9 mouse cellular contexts compared by ENCODE assay signal in the genomic region with DNA sequence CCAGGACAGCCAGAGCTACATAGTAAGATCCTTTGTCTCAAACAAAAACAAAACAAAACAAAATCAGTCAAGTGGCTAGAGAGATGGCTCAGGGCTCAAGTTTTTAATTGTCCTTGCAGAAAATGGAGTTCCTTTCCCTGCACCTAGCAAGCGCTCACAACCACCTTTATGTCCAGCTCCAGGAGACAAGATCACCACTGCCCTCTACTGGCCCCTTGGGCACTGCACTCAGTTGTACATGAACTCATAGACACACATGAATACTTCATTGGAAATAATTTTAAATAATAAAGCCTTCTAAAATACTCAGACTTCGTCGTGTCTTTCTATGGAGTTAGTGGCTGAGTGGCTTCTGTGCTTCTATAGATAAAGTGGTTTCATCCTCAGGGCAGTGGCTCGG. TPM values are rescaled to one million over a fixed set of nuclear protein-coding genes. Genes with fewer than 3 reads are reported as not detected.
DNase-seq lines count a peak whose midpoint lies in the region; ATAC-seq lines count a peak whose summit lies in the region.
"Had no signal": no experiment of that assay in that cellular context is flagged by ENCODE, and none has a peak within 500 bp of the region (broad histone marks: within the 10 kb centered on the region; RNA-seq: fewer than 3 reads in every experiment).

No protein-coding gene starts in this region.

- no peaks in the 10 kb centered on the region for H3K36me3 ChIP-seq in kidney, embryonic 15.5 days
- H3K36me3 ChIP-seq: heart, embryonic 15.5 days had no signal

- H3K9me3 ChIP-seq in kidney, embryonic 15.5 days (replicated peaks): no peaks in the 10 kb centered on the region
- H3K9me3 ChIP-seq: heart, embryonic 15.5 days had no signal

- ATAC-seq in kidney, embryonic 15.5 days (replicated peaks; ENCODE audit: low FRiP score): no peak

- DNase-seq in kidney, adult 11 months: peak; percentile 63
- DNase-seq in MEL-GATA-1-ER (ENCODE audit: extremely low read depth, low read depth): peak; percentile 51
- peak; percentile 62 for DNase-seq in c-Kit-positive CD71-negative TER-119-negative erythroid progenitor cells, embryonic 14.5 days (ENCODE audit: low read depth)
- DNase-seq in gastrocnemius, postnatal 36 days: peak; percentile 35 to 38
- peak; percentile 46 to 64 for DNase-seq in left cerebral cortex, postnatal 25 days (ENCODE audit: low spot score in 2 of 2)
- DNase-seq in retina, postnatal 1 day: peak; percentile 77
- peak; percentile 35 for DNase-seq in urinary bladder, postnatal 36 days (ENCODE audit: low spot score in 2 of 2)

- no peaks in the 10 kb centered on the region for H3K4me1 ChIP-seq in kidney, embryonic 15.5 days

- H3K27ac ChIP-seq in kidney, embryonic 15.5 days: no peak overlapping the region
- H3K27ac ChIP-seq: heart, embryonic 15.5 days had no signal

- intact Hi-C loops in gastrocnemius, postnatal 36 days (cut with DNase I): loop anchor here (10.0 kb wide), 1 partner anchor 299 kb away; the partner anchor contains the start of gene Fam171a1
- intact Hi-C loops in left cerebral cortex, postnatal 25 days (cut with DNase I): loop anchor here (2.0 to 10.0 kb wide), 2 partner anchors 65 to 299 kb away; partner anchors contain the start of gene Fam171a1

- H3K9ac ChIP-seq in kidney, embryonic 15.5 days: no peak overlapping the region
- H3K9ac ChIP-seq: heart, embryonic 15.5 days had no signal

- 43% methylated on average over 4 of the region's 4 CpGs for WGBS in kidney, embryonic 15.5 days

- no peak overlapping the region for H3K4me3 ChIP-seq in kidney, embryonic 15.5 days (replicated peaks)
- H3K4me3 ChIP-seq: heart, embryonic 15.5 days had no signal

- peaks cover 25% of the 10 kb centered on the region for H3K27me3 ChIP-seq in kidney, embryonic 15.5 days

- H3K4me2 ChIP-seq in kidney, embryonic 15.5 days: no peak overlapping the region
- H3K4me2 ChIP-seq: heart, embryonic 15.5 days had no signal

RNA-seq across cellular contexts. Expression of gene Meig1, which starts 8.2 kb away (rescaled TPM):
- polyA plus RNA-seq in kidney, embryonic 15.5 days (2015; fragmentation: Nextera tagmentation; extraction: Ambion mirVana): not detected in 2 replicates
- total RNA-seq in gastrocnemius, postnatal 36 days (2021): not detected
- 1 to 10 TPM; 3.3 to 4.6 TPM for total RNA-seq in left cerebral cortex, postnatal 25 days (2021)

RNA-seq across cellular contexts. Expression of gene Dclre1c, which starts 9.7 kb away (rescaled TPM):
- 6.5 and 6.9 TPM in 2 replicates for polyA plus RNA-seq in kidney, embryonic 15.5 days (2015; fragmentation: Nextera tagmentation; extraction: Ambion mirVana)
- 1 to 10 TPM; 1.8 to 2.7 TPM for total RNA-seq in gastrocnemius, postnatal 36 days (2021)
- total RNA-seq in left cerebral cortex, postnatal 25 days (2021): 10 to 100 TPM; 10.2 to 11.4 TPM

RNA-seq across cellular contexts. Expression of gene Olah, which starts 17.2 kb away (rescaled TPM):
- polyA plus RNA-seq in kidney, embryonic 15.5 days (2015; fragmentation: Nextera tagmentation; extraction: Ambion mirVana): not detected in 2 replicates
- total RNA-seq in gastrocnemius, postnatal 36 days (2021): not detected
- under 1 TPM in 1 of 2 experiments, not detected in 1; 0.18 TPM for total RNA-seq in left cerebral cortex, postnatal 25 days (2021)
- polyA plus RNA-seq: heart, embryonic 15.5 days had no signal

Comparison
In these comparisons a context has a peak if more than half of its experiments do, and no peak if none do; other contexts are left out.
1. RNA of gene Meig1, which starts 8.2 kb away (total RNA-seq): 3.3 to 4.6 TPM in left cerebral cortex, postnatal 25 days; not detected in gastrocnemius, postnatal 36 days; every median in the first group is over 4 times any median in the second.
2. Peak in every context shown above with its lines, with median percentiles within 50 percentile points of each other: DNase-seq.